Mouse (Mus musculus) midbrain, embryonic 16.5 days (tissue): ENCODE data around the gene Sord. TPM values are rescaled to one million over a fixed set of nuclear protein-coding genes. Genes with fewer than 3 reads are reported as not detected.

ENCODE experiments used
- ATAC-seq: fragments of 200-750 bp; cut with Nextera tagmentation; 2 replicates; pipeline ENCODE4 v1.8.0; 2017; ENCODE audit warnings: moderate TSS enrichment
- H3K27ac ChIP-seq: fragments of 300-500 bp; sonication (generic); 2 replicates; pipeline ENCODE4 v1.5.1; 2014; ENCODE audit warnings: mild to moderate bottlenecking, low read length, mixed read lengths
- H3K27me3 ChIP-seq: fragments of 300-500 bp; sonication (generic); 2 replicates; pipeline ENCODE4 v1.6.1; 2014; ENCODE audit warnings: low read depth, low read length, mixed read lengths; ENCODE audit not compliant: control insufficient read depth, insufficient read depth
- H3K36me3 ChIP-seq: fragments of 300-500 bp; sonication (generic); 2 replicates; pipeline ENCODE4 v1.6.1; 2014; ENCODE audit warnings: mild to moderate bottlenecking, low read length, moderate library complexity, mixed read lengths; ENCODE audit not compliant: control insufficient read depth, insufficient read depth
- H3K4me1 ChIP-seq: fragments of 300-500 bp; sonication (generic); 2 replicates; pipeline ENCODE4 v1.6.1; 2014; ENCODE audit warnings: mild to moderate bottlenecking, low read length, mixed read lengths; ENCODE audit not compliant: control insufficient read depth, insufficient read depth
- H3K4me2 ChIP-seq: fragments of 300-500 bp; sonication (generic); 2 replicates; pipeline ENCODE4 v1.6.1; 2014; ENCODE audit warnings: mild to moderate bottlenecking, low read length, mixed read lengths
- H3K4me3 ChIP-seq: fragments of 300-500 bp; sonication (generic); 2 replicates; pipeline ENCODE4 v1.5.1; 2014; ENCODE audit warnings: low read depth, mild to moderate bottlenecking, low read length, moderate library complexity, mixed read lengths
- H3K9ac ChIP-seq: fragments of 300-500 bp; sonication (generic); 2 replicates; pipeline ENCODE4 v1.6.1; 2014; ENCODE audit warnings: low read depth, low read length, mixed read lengths
- H3K9me3 ChIP-seq: fragments of 300-500 bp; sonication (generic); replicated peaks from 2 replicates; pipeline ENCODE4 v1.6.1; 2014; ENCODE audit warnings: mild to moderate bottlenecking, low read length, mixed read lengths; ENCODE audit not compliant: control insufficient read depth, poor library complexity, severe bottlenecking
- WGBS: fragments of 180-500 bp; shearing (Covaris S2); extraction: QIAGEN DNeasy Blood & Tissue Kit; methylation state at CpG from one replicate; pipeline ENCODE4 v1.1.7; 2014; 5-methylcytosine and 5-hydroxymethylcytosine counted together
- polyA plus RNA-seq: library from polyadenylated mRNA; unstranded; fragments of >200 nt; fragmentation: Nextera tagmentation; extraction: Ambion mirVana; gene quantifications from 2 replicates; pipeline ENCODE4 v1.2.1, GENCODE M21; 2015

Gene Sord
- polyA plus RNA-seq, 1 experiment from 2014 or later = 25.5 TPM

GRCm38 (mm10) chr2:122298096-122298499, 63.5 kb downstream of the Sord start, which contains the start of gene Duox2:
Duox2 (minus strand) TSS chr2:122298449.
- 0 out of 2 replicates have a peak within 1 kb of the TSS, but pooled peaks have one; percentile 11 for H3K9ac ChIP-seq
- no peak for ATAC-seq
- H3K4me2 ChIP-seq = peak within 1 kb of the TSS; percentile 57
- WGBS = 2% methylated on average over 13 of the region's 13 CpGs
- H3K27me3 ChIP-seq = peaks cover 60% of the 10 kb centered on the region
- H3K9me3 ChIP-seq = no peaks in the 10 kb centered on the region
- H3K36me3 ChIP-seq = no peaks in the 10 kb centered on the region
- no peak within 1 kb of the TSS for H3K27ac ChIP-seq
- H3K4me3 ChIP-seq = peak within 1 kb of the TSS; percentile 33
- H3K4me1 ChIP-seq = peaks cover 36% of the 10 kb centered on the region

- peaks cover 36% of the 10 kb centered on the region for H3K4me1 ChIP-seq
- WGBS = under 1% methylated on average over 43 of the region's 43 CpGs
- 0 out of 2 replicates have a peak within 1 kb of the TSS, but pooled peaks have one; percentile 11 for H3K9ac ChIP-seq
- H3K27ac ChIP-seq = no peak within 1 kb of the TSS
- H3K27me3 ChIP-seq = peaks cover 60% of the 10 kb centered on the region
- H3K4me2 ChIP-seq = peak within 1 kb of the TSS; percentile 57
- no peaks in the 10 kb centered on the region for H3K36me3 ChIP-seq
- peak within 1 kb of the TSS; percentile 33 for H3K4me3 ChIP-seq
- no peaks in the 10 kb centered on the region for H3K9me3 ChIP-seq
- no peak for ATAC-seq
These were observed 64.3 kb downstream of the Sord start, which contains the start of gene Duoxa2 for GRCm38 (mm10) chr2:122298596-122299490. Duoxa2 (plus strand) TSS chr2:122298900.

- peaks cover 51% of the 10 kb centered on the region for H3K27me3 ChIP-seq
- H3K4me1 ChIP-seq = peaks cover 36% of the 10 kb centered on the region
- WGBS = 9% methylated on average over 14 of the region's 14 CpGs
- H3K9me3 ChIP-seq = no peaks in the 10 kb centered on the region
- H3K36me3 ChIP-seq = no peaks in the 10 kb centered on the region
- H3K27ac ChIP-seq = no peak overlapping the region
- no peak for ATAC-seq
- H3K4me2 ChIP-seq = no peak overlapping the region
- no peak overlapping the region for H3K9ac ChIP-seq
- H3K4me3 ChIP-seq = no peak overlapping the region
These were observed 65.5 kb downstream of the Sord start for GRCm38 (mm10) chr2:122299911-122300655.

GRCm38 (mm10) chr2:122300656-122301020, 66.1 kb downstream of the Sord start:
- Histone ChIP-seq H3K9me3 (no peaks in the 10 kb centered on the region), H3K4me3 (peak overlapping the region; percentile 46), H3K4me1 (peaks cover 36% of the 10 kb centered on the region), H3K4me2 (peak overlapping the region; percentile 93), H3K27me3 (peaks cover 46% of the 10 kb centered on the region), H3K9ac (no peak overlapping the region), H3K36me3 (no peaks in the 10 kb centered on the region), H3K27ac (no peak overlapping the region)
- no peak for ATAC-seq
- 5% methylated on average over 14 of the region's 14 CpGs for WGBS

DNA sequence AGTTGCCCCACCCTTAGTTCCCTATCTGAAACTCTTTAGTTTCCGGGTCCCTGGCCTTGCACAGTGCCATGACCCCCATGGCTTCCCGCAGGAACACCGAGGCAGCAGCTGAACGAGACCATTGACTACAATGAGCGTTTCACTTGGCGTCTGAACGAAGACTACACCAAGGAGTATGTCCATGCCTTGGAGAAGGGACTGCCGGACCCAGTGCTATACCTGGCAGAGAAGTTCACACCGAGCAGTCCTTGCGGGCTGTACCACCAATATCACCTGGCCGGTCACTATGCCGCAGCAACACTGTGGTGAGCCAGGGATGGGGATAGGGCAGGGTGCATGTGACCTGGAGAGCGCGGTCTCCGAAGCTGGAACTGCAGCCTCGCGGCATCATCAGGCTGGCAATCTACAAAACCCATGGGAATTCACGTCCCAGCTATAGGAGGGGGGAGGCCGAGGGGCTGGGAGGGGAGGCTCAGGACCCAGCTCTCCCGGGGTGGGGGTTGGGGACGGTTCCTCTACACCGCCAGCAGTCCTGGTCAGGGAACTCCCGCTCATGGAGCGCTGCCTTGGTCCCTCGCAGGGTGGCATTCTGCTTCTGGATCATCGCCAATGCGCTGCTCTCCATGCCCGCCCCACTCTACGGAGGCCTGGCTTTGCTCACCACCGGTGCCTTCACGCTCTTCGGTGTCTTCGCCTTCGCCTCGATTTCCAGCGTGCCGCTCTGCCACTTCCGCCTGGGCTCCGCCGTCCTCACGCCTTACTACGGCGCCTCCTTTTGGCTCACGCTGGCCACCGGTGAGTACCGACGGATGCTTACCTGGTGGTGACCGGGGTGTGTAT, 66.8 kb downstream of the Sord start:
- H3K9me3 ChIP-seq = no peaks in the 10 kb centered on the region
- peak; percentile 68 for ATAC-seq
- no peak overlapping the region for H3K27ac ChIP-seq
- H3K4me1 ChIP-seq = peaks cover 34% of the 10 kb centered on the region
- H3K4me3 ChIP-seq = peak overlapping the region; percentile 46
- peak overlapping the region; percentile 93 for H3K4me2 ChIP-seq
- 1% methylated on average over 48 of the region's 48 CpGs for WGBS
- peak overlapping the region; percentile 67 for H3K9ac ChIP-seq
- H3K36me3 ChIP-seq = no peaks in the 10 kb centered on the region
- H3K27me3 ChIP-seq = peaks cover 44% of the 10 kb centered on the region

GRCm38 (mm10) chr2:122301921-122302573, 67.5 kb downstream of the Sord start:
- Histone ChIP-seq H3K27ac (no peak overlapping the region), H3K4me1 (peaks cover 34% of the 10 kb centered on the region), H3K9ac (peak overlapping the region; percentile 67), H3K4me2 (peak overlapping the region; percentile 93), H3K9me3 (no peaks in the 10 kb centered on the region), H3K27me3 (peaks cover 41% of the 10 kb centered on the region), H3K36me3 (no peaks in the 10 kb centered on the region), H3K4me3 (peak overlapping the region; percentile 46)
- WGBS = 5% methylated on average over 23 of the region's 23 CpGs
- no peak for ATAC-seq

- no peak overlapping the region for H3K4me3 ChIP-seq
- H3K4me2 ChIP-seq = peak overlapping the region; percentile 93; the same call in 1 of the 2 replicates
- no peaks in the 10 kb centered on the region for H3K9me3 ChIP-seq
- H3K4me1 ChIP-seq = peaks cover 28% of the 10 kb centered on the region
- H3K27me3 ChIP-seq = peaks cover 35% of the 10 kb centered on the region
- no peak overlapping the region for H3K9ac ChIP-seq
- H3K27ac ChIP-seq = no peak overlapping the region
- peak; percentile 66; the same call in 1 of the 2 replicates for ATAC-seq
- WGBS = 14% methylated on average over 9 of the region's 9 CpGs
- no peaks in the 10 kb centered on the region for H3K36me3 ChIP-seq
These were observed 68.2 kb downstream of the Sord start for GRCm38 (mm10) chr2:122302574-122303241.
